Mouse (Mus musculus): ENCODE measurements around the gene Rex1bd.
A peak's percentile ranks its signal among the peaks of the same experiment; 100 is the strongest.

Gene Rex1bd

DNA sequence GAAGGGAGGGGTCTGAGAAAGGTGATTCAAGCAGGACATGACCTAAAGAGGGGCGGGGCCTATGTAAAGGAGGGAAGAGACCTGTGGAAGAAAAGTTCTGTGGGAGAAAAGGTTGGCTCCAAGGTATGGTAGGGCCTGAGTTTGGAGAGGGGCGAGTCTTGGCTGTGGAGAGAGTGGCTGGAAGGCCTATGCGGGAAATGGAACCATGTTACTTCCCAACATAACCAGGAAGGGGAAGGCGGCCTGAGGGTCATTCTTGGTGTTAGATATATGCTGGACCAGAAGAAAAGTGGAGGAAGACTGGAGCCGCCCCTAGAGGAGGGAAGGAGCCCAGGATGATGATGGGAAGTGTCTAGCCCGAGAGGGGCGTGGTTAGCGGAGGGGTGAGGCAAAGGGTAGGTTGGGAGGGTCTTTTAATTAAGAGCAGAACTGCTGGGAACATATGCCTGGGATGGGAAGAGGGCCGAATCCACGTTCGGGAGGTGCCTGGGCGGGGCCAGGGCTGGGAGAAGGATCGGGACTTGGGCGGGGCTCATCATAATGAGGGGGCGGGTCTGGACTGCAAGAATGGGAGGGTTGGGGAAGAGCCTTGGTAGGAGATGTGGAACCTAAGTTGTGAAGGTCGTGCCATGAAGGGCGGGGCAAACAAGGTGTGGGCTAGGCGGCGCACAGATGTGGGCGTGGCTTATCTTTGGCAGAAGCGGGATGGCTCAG lies 29.1 kb downstream of the Rex1bd start:
- no peak for DNase-seq (ENCODE audit: low read depth, low spot score)

DNA sequence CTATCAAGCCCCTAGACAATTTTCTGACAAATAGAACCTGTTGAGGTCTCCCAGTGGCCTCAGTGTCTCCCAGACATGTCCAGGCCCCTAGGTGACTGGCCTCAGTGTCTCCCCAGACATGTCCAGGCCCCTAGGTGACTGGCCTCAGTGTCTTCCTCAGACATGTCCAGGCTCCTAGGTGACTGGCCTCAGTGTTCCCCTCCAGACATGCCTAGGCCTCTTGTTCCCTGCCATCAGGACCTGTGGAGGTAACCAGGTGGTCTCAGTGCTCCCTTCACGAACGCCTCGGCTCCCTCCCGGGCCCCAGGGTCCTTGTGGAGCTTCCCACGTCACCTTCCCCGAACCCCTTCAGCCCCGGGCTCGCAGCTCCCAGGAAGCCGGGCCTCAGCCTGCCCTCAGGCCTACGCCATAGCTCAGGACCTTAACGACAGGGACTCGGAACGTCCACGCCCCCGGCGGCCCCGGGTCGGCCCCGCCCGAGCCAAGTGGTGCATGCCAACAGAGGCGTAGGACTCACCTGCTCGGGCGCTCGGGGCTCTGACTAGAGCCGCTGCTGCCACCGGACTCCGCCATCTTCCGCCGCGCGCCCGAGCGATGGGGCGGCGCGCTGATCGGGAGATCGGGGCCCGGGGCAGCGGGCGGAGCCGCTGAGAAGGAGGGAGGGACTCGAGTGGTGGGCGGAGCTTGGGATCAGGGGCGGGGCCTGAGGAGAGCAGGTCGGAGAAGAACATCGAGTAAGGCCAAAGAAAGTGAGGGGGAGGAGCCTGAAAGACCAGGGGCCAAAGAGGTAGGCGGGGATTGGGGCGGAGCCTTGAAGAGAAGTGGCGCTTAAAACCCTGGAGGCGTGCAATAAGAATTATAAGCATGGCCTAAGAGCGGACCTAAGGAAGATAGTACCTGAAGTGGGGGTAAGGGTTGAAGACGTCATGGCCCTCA lies 30.0 kb downstream of the Rex1bd start, which contains the start of gene Klhl26:
Gene Klhl26, minus strand, starts transcription at position 636 of the 936 bp plus-strand sequence.
- peak; percentile 81 for DNase-seq (ENCODE audit: low read depth, low spot score)

DNA sequence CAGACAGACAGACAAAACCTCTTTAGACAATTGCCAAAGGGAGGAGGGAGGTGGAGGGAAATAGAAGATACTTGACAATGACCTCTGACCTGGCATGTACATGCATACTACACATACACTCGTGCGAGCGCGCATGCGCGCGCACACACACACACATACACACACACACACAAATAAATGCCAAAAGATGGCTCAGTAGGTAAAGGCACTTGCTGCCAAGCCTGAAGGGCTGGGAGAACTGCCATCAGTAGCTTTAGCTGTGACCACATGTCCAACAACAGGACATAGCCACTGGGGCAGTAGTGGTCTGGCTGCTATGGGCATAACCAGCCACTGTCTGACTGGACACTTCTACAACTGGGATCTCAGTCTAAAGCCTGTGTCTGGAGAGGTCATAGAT lies 34.7 kb downstream of the Rex1bd start:
- DNase-seq (ENCODE audit: low read depth, low spot score) = no peak

DNA sequence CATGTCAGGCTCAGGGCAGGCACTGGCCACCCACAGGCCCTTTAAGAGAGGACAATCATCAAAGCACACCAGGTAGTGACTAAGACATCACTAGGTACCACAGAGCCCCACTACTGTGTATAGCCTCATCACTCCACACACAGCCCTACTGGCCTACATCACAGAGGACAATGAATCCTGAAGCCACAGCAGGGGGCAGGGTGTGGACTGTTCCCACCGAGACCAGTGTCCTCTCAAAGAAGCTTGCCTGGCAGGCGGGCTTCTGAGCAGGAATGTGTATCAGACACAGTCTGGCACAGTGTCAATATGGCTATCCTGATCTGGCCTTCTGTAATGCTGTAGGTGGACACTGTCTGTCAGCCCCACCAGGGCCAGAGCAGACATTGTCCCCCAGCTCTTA lies 36.6 kb downstream of the Rex1bd start:
- no peak for DNase-seq (ENCODE audit: low read depth, low spot score)

DNA sequence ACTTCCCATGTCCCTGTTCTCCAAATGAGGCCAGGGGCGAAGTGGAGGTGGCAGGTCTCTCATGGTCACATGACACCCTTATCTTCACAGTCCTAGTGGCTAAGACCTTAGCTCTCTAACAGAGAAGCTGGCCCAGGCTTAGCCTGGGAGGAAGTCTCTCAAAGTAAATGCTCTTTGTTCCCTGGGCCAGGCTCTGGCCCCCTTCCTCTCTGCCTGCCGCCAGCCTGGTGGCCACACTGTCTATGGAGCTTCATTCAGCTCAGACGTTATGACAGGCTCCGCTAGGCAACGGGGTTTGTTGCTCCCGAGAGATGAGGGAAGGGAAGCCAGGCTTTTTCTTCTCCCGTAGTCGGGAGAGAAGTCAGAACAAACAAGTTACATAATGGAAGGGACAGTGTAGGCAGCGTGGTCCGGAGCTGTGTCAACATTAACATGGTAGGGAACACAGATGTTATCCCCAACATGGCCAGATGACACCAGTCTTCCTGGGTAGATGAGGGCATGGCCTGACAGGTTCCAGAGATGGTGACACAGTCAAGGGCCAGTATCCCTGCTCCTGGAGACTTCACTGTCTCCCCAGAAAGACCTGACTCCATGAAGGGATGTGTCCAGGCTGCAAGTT lies 37.1 kb downstream of the Rex1bd start:
- DNase-seq (ENCODE audit: low read depth, low spot score) = no peak

DNA sequence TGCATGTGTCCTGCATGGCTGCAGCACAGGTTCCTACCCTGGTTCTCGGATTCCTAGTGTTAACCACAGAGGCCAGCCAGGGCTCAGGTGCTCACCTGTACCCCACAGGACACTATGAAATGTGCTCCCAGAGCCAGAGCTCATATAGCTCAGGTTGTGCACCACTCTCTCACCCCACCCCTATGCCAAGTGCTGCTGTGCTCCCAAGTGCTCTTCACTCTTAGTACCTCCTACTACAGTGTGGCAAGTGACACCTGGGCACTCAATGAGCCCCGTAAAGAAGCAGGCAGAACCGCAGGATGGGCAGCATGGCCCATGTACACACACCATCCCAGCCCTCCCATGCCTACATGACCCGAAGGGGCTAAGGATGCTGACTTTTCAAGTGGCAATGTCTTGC lies 37.8 kb downstream of the Rex1bd start:
- no peak for DNase-seq (ENCODE audit: low read depth, low spot score)

DNA sequence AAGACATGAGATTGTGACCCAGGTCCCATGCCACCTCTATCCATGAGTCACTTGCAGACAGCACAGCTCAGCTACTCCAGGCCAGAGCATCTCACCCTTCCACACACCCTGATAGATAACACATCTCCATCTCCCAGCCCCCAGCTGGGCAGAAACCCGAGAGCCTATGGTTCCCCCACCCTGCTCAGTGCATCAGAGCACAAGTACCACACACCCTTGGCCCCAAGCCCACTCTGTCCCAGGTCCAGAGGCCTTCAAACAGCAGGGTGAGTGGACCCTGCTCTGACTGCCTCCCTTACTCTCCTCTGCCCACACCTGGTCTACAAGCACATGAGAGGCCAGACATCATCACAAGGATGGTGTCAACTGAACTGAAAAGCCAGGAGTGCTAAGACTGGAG lies 38.6 kb downstream of the Rex1bd start:
- no peak for DNase-seq (ENCODE audit: low read depth, low spot score)

DNA sequence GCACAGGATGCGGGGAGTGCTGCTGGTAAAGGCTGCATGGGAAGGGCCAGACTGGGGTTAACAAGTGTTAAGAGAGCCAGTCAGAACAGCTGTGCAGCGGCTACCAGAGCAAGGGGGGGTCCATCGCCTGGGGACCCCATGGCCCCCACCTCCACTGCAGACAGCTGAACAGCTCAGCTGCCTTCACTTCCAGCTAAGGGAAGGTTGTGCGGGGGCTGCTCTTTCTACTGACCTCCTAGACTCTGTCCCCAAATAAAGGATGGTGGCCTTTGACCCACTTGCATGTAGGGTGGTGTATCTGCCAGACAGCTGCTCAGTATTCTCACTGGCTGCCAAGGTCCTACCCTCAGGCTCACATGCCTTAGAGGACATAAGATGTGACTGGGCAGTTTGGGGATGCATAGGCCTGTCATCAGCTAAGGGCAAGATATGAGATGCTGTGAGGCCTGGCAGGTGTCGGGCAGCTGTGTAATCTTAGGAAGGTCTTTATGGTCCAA lies 39.3 kb downstream of the Rex1bd start:
- no peak for DNase-seq (ENCODE audit: low read depth, low spot score)

DNA sequence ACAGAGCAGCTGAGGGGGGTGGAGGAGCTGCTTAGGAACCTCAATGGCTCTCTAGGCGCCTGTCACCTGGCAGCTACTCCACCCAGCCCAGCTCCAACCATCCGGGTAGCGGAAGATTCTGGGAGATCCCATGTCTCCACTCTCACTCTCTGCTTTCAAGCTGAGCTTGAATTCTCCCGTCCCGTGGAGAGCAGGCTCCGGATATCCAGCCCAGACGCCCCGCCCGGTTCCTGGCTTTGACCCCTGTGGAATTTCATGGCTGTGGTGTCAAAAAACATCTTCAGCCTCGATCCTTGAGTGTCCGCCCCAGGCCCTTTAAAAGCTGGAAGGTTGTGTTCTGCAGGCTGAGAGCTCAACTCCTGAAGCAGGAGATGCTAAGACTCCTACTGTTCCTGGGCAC lies 39.8 kb downstream of the Rex1bd start:
- no peak for DNase-seq (ENCODE audit: low read depth, low spot score)

DNA sequence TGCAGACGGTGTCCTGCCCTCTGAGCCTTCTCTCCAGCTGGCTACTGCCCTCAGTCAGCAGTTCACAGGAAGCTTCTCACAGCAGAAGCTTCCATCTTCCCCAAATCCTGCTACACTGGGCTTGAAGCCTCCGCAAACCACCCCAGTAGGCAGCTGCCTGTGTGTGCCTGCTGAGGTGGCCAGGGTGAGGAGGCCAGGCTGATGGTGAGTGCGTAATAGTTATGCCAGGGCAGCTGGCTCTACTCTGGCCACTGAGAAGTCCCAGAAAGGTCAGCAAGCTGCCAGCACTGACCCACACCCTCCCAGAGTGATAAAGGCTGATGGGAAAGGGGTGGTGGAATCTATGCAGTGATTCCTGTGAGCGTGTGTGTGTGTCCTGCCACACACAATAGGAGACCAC lies 40.2 kb downstream of the Rex1bd start:
- DNase-seq (ENCODE audit: low read depth, low spot score) = no peak

DNA sequence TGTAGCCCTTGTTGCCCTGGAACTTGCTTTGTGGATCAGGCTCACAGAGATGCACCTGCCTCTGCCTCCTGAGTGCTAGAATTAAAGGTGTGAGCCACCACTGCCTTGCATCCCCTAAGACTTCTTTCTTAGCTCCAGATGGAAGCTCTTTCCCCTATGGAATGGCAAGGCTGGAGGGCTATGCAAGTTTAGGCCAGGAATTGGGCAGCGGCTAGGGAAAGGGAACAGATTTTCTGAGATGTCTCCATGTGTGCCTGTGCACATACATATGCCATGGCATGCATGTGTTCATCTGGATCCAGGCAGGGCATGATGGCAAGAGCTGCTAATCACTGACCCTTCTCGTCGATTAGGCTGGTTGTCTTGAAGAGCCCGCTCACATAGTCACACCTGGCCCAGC lies 40.9 kb downstream of the Rex1bd start:
- no peak for DNase-seq (ENCODE audit: low read depth, low spot score)

- DNase-seq (ENCODE audit: low read depth, low spot score) = no peak
These were observed 42.4 kb downstream of the Rex1bd start for GRCm38 (mm10) chr8:70464162-70464561.

GRCm38 (mm10) chr8:70463306-70463705 lies 43.2 kb downstream of the Rex1bd start:
- no peak for DNase-seq (ENCODE audit: low read depth, low spot score)

DNA sequence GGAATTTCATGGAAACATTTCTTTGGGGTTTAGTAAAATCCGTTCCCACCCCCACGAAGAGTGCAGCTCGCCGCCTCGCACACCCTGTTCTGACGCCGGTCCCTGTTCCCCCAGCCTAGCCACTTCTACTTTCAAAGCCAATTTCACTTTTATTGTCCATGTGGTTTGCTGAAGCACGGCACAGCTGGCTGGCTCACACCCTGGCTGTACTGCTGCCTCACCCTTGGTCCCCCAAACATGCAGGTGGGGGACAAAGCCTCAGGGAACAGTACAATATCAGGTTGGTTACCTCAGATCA lies 44.1 kb downstream of the Rex1bd start:
- no peak for DNase-seq (ENCODE audit: low read depth, low spot score)

- no peak for DNase-seq (ENCODE audit: low read depth, low spot score)
These were observed 44.6 kb downstream of the Rex1bd start for GRCm38 (mm10) chr8:70461765-70462515.

GRCm38 (mm10) chr8:70460606-70461005 lies 45.9 kb downstream of the Rex1bd start:
- no peak for DNase-seq (ENCODE audit: low read depth, low spot score)

DNA sequence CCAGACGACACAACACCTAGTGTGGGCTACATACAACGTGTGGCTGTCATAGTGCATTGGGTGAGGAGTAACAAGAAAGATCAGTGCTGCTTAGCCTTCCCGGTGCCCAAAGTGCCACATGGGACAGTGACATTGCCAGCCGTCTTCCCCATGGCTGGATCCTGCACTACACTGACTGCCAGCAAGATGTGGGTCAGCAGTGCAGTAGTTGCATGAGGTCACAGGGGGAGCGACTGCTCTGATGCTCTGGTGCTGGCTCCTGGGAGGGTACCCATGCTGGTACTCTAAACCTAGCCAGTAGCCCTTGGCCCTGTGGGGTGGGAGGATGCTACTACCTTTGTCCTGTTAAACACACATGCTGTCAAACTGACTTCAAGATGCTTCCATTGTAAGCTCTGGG lies 46.4 kb downstream of the Rex1bd start:
- DNase-seq (ENCODE audit: low read depth, low spot score) = no peak

DNA sequence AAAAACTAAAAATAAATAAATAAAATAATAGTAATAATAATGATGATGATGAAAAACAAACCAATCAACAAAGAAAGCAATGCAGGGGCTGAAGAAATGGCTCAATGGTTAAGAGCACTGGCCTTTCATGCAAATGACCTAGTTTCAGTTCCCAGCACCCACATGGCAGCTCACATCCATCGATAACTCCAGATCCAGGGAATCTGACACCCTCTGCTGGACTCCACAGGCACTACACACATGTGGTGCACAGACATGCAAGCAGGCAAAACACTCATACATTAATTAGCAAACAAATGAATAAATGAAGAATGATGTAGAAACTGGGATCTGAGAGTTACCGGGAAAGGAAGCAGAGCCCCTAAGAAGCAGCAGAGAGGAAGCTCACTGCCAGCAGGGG lies 46.9 kb downstream of the Rex1bd start:
- DNase-seq (ENCODE audit: low read depth, low spot score) = no peak

- DNase-seq (ENCODE audit: low read depth, low spot score) = no peak
These were observed 48.1 kb downstream of the Rex1bd start for GRCm38 (mm10) chr8:70458462-70458861.

GRCm38 (mm10) chr8:70457882-70458281 lies 48.7 kb downstream of the Rex1bd start:
- no peak for DNase-seq (ENCODE audit: low read depth, low spot score)

DNA sequence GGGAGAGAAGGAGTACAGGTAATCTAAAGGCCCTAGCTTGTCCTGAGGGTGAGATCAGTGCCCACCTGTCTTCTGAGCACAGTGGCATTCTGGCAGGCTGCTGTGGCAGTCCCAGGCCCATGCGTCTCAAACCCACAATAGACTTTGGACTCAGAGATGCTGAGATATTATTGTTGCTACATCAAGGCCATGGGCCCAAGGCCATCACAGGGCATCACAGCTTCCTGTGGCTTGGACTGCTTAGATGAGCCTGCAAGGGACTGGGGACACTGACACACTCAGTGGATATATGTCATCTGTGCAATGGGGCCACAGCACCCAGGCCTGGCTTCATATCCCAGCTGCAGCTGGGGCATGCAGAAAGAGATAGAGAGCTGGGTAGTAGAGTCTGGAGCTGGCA lies 49.6 kb downstream of the Rex1bd start:
- no peak for DNase-seq (ENCODE audit: low read depth, low spot score)

All from brain, embryonic 18.5 days (tissue).